Mouse (Mus musculus) MEL (cell line): ENCODE measurements around the gene Foxn3. TPM values are rescaled to one million over a fixed set of nuclear protein-coding genes. Genes with fewer than 3 reads are reported as not detected.

ENCODE experiments used
- DNase-seq: peaks from one replicate; pipeline ENCODE4 v3.0.0; 2011; ENCODE audit warnings: low read depth, low spot score
- H3K27ac ChIP-seq: 2 replicates; pipeline ENCODE4 v1.5.1; 2012; ENCODE audit warnings: low read depth, mild to moderate bottlenecking, control low read depth, low read length, moderate library complexity; ENCODE audit not compliant: control insufficient read depth
- H3K27me3 ChIP-seq, 2 experiments: fragments of 150-350 bp in 1 of 2; sonication (generic) in 1 of 2; 2 replicates each; pipeline ENCODE4 v1.6.1; 2012; ENCODE audit warnings: low read length in 2 of 2, mild to moderate bottlenecking in 2 of 2, improper control_type of control experiment in 1 of 2, moderate library complexity in 1 of 2; ENCODE audit not compliant: insufficient read depth in 2 of 2, control insufficient read depth in 1 of 2
- H3K36me3 ChIP-seq, 2 experiments: 2 replicates each; pipeline ENCODE4 v1.6.1; 2012 to 2014; ENCODE audit warnings: low read length in 2 of 2, improper control_type of control experiment in 1 of 2, inconsistent platforms in 1 of 2, mild to moderate bottlenecking in 1 of 2; ENCODE audit not compliant: insufficient read depth in 2 of 2, control insufficient read depth in 1 of 2
- H3K4me1 ChIP-seq, 2 experiments: fragments of 150-350 bp in 1 of 2; sonication (generic) in 1 of 2; 2 replicates each; pipeline ENCODE4 v1.6.1; 2012; ENCODE audit warnings: low read length in 2 of 2, improper control_type of control experiment in 1 of 2, mild to moderate bottlenecking in 1 of 2; ENCODE audit not compliant: insufficient read depth in 2 of 2, control insufficient read depth in 1 of 2
- H3K4me3 ChIP-seq, 2 experiments: fragments of 150-350 bp in 1 of 2; sonication (generic) in 1 of 2; 2 replicates each; pipeline ENCODE4 v1.5.1; 2012; ENCODE audit warnings: low read depth in 2 of 2, low read length in 2 of 2, mild to moderate bottlenecking in 2 of 2, moderate library complexity in 2 of 2, control low read depth in 1 of 2, improper control_type of control experiment in 1 of 2; ENCODE audit not compliant: control insufficient read depth in 1 of 2, insufficient read depth in 1 of 2
- H3K79me2 ChIP-seq: 2 replicates; pipeline ENCODE4 v1.6.1; 2012; ENCODE audit warnings: mild to moderate bottlenecking, low read length, moderate library complexity; ENCODE audit not compliant: control insufficient read depth, poor library complexity, insufficient read depth
- H3K9ac ChIP-seq: 2 replicates; pipeline ENCODE4 v1.6.1; 2012; ENCODE audit warnings: low read depth, mild to moderate bottlenecking, control low read depth, low read length, moderate library complexity; ENCODE audit not compliant: control insufficient read depth, poor library complexity, severe bottlenecking
- H3K9me3 ChIP-seq: fragments of 150-350 bp; sonication (generic); replicated peaks from 2 replicates; pipeline ENCODE4 v1.6.1; 2012; ENCODE audit warnings: mild to moderate bottlenecking, low read length, improper control_type of control experiment, moderate library complexity; ENCODE audit not compliant: insufficient read depth
- CHD1 ChIP-seq: IDR thresholded peaks from 2 replicates; pipeline ENCODE4 v1.6.1; 2012; ENCODE audit warnings: low read depth, mild to moderate bottlenecking, inconsistent platforms, low read length, improper control_type of control experiment
- CHD2 ChIP-seq: IDR thresholded peaks from 2 replicates; pipeline ENCODE4 v1.6.1; 2011; ENCODE audit warnings: low read length, improper control_type of control experiment
- EP300 ChIP-seq, 2 experiments: IDR thresholded peaks; 2 replicates each; pipeline ENCODE4 v1.6.1; 2011; ENCODE audit warnings: improper control_type of control experiment in 2 of 2, low read length in 2 of 2, low read depth in 1 of 2, mild to moderate bottlenecking in 1 of 2
- ETS1 ChIP-seq: IDR thresholded peaks from 2 replicates; pipeline ENCODE4 v1.6.1; 2012; ENCODE audit warnings: low read depth, mild to moderate bottlenecking, inconsistent platforms, low read length, improper control_type of control experiment, moderate library complexity
- HCFC1 ChIP-seq: IDR thresholded peaks from 2 replicates; pipeline ENCODE4 v1.6.1; 2012; ENCODE audit warnings: low read depth, mild to moderate bottlenecking, inconsistent platforms, low read length, improper control_type of control experiment, moderate library complexity
- MAFK ChIP-seq: IDR thresholded peaks from 2 replicates; pipeline ENCODE4 v1.6.1; 2011; ENCODE audit warnings: low read depth, mild to moderate bottlenecking, low read length, improper control_type of control experiment, borderline replicate concordance
- MAX ChIP-seq: IDR thresholded peaks from 2 replicates; pipeline ENCODE4 v1.6.1; 2011; ENCODE audit warnings: low read length, improper control_type of control experiment
- MEF2A ChIP-seq: IDR thresholded peaks from 2 replicates; pipeline ENCODE4 v1.6.1; 2014; ENCODE audit warnings: low read depth, mild to moderate bottlenecking, inconsistent platforms, low read length, improper control_type of control experiment; ENCODE audit not compliant: poor library complexity, insufficient replicate concordance, severe bottlenecking; ENCODE audit errors: extremely low read depth
- MXI1 ChIP-seq: IDR thresholded peaks from 2 replicates; pipeline ENCODE4 v1.6.1; 2011; ENCODE audit warnings: mild to moderate bottlenecking, low read depth, low read length, improper control_type of control experiment
- MYB ChIP-seq: IDR thresholded peaks from 2 replicates; pipeline ENCODE4 v1.6.1; 2011; ENCODE audit warnings: mild to moderate bottlenecking, low read depth, low read length, improper control_type of control experiment
- MYC ChIP-seq: IDR thresholded peaks from 2 replicates; pipeline ENCODE4 v1.6.1; 2011; ENCODE audit warnings: low read depth, mild to moderate bottlenecking, low read length, improper control_type of control experiment, moderate library complexity
- NELFE ChIP-seq: IDR thresholded peaks from 2 replicates; pipeline ENCODE4 v1.6.1; 2011; ENCODE audit warnings: low read depth, low read length, improper control_type of control experiment
- POLR2AphosphoS2 ChIP-seq: IDR thresholded peaks from 2 replicates; pipeline ENCODE4 v1.6.1; 2011; ENCODE audit warnings: low read length, improper control_type of control experiment
- POLR2AphosphoS5 ChIP-seq: IDR thresholded peaks from 2 replicates; pipeline ENCODE4 v1.6.1; 2012; ENCODE audit warnings: low read depth, borderline replicate concordance, mild to moderate bottlenecking, inconsistent platforms, low read length, moderate library complexity, mixed read lengths
- RAD21 ChIP-seq: IDR thresholded peaks from 2 replicates; pipeline ENCODE4 v1.6.1; 2011; ENCODE audit warnings: mild to moderate bottlenecking, low read depth, low read length, improper control_type of control experiment
- RCOR1 ChIP-seq: IDR thresholded peaks from 2 replicates; pipeline ENCODE4 v1.6.1; 2012; ENCODE audit warnings: low read depth, mild to moderate bottlenecking, inconsistent platforms, low read length, improper control_type of control experiment
- SMC3 ChIP-seq: IDR thresholded peaks from 2 replicates; pipeline ENCODE4 v1.6.1; 2011; ENCODE audit warnings: low read depth, low read length, improper control_type of control experiment
- TAL1 ChIP-seq: IDR thresholded peaks from 2 replicates; pipeline ENCODE4 v1.6.1; 2012; ENCODE audit warnings: mild to moderate bottlenecking, inconsistent platforms, low read length, moderate library complexity, mixed read lengths
- TCF12 ChIP-seq: IDR thresholded peaks from 2 replicates; pipeline ENCODE4 v1.6.1; 2014; ENCODE audit warnings: low read depth, mild to moderate bottlenecking, inconsistent platforms, low read length, improper control_type of control experiment, moderate library complexity
- UBTF ChIP-seq: IDR thresholded peaks from 2 replicates; pipeline ENCODE4 v1.6.1; 2012; ENCODE audit warnings: low read depth, mild to moderate bottlenecking, inconsistent platforms, low read length, improper control_type of control experiment, moderate library complexity, borderline replicate concordance; ENCODE audit not compliant: insufficient read depth
- USF1 ChIP-seq: IDR thresholded peaks from 2 replicates; pipeline ENCODE4 v1.6.1; 2014; ENCODE audit warnings: low read depth, mild to moderate bottlenecking, inconsistent platforms, low read length, improper control_type of control experiment, moderate library complexity
- USF2 ChIP-seq, 2 experiments: IDR thresholded peaks; 2 replicates each; pipeline ENCODE4 v1.6.1; 2011 to 2012; ENCODE audit warnings: improper control_type of control experiment in 2 of 2, low read length in 2 of 2, borderline replicate concordance in 1 of 2, inconsistent platforms in 1 of 2, low read depth in 1 of 2, mild to moderate bottlenecking in 1 of 2; ENCODE audit not compliant: insufficient read depth in 1 of 2
- ZKSCAN1 ChIP-seq: IDR thresholded peaks from 2 replicates; pipeline ENCODE4 v1.6.1; 2012; ENCODE audit warnings: low read depth, mild to moderate bottlenecking, inconsistent platforms, low read length, improper control_type of control experiment, moderate library complexity
- ZMIZ1 ChIP-seq: IDR thresholded peaks from 2 replicates; pipeline ENCODE4 v1.6.1; 2012; ENCODE audit warnings: low read depth, mild to moderate bottlenecking, inconsistent platforms, low read length, improper control_type of control experiment, moderate library complexity
- ZNF384 ChIP-seq: IDR thresholded peaks from 2 replicates; pipeline ENCODE4 v1.6.1; 2012; ENCODE audit warnings: low read depth, mild to moderate bottlenecking, inconsistent platforms, low read length, improper control_type of control experiment
- polyA plus RNA-seq, 2 experiments: library from polyadenylated mRNA; stranded (reverse) in 1 of 2; unstranded in 1 of 2; fragments of >175 nt in 1 of 2; fragments of >200 nt in 1 of 2; gene quantifications; 2 replicates each; pipeline versions ENCODE4 v1.2.1 to v1.2.4; 2012; ENCODE audit warnings: low replicate concordance in 2 of 2, low read depth in 1 of 2; ENCODE audit not compliant: insufficient read length in 2 of 2, insufficient read depth in 1 of 2, missing spikeins in 1 of 2
- total RNA-seq: library from RNA; depleted of rRNA; stranded (reverse); fragments of 300-350 nt; gene quantifications from 2 replicates; pipeline ENCODE4 v1.2.3, GENCODE M21; 2012

Foxn3 gene
- total and polyA plus RNA-seq, 3 experiments: 15.5 to 22.8 TPM; not detected in 1

DNA sequence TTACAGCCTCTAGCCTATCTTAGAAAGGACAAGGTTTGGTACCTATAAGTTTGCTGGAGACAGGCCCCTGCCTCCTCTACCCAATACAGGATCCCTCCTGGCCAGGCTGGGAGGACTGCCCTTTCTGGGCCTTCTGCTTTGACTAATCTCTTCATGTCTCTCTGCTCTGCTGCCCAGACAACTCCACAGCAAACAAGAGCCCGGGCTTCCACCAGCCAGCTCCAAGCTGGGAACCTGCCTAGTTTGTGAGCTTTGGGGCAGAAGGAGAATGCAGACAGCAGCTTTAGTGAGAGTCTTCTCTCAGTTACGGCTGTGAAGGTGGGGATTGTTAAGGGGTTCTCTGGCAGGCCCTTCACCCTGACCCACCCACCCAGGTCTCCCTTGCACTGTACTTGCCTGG lies 330.0 kb downstream of the Foxn3 start:
- no peaks in the 10 kb centered on the region for H3K79me2 ChIP-seq
- no peak for DNase-seq
- no peak overlapping the region for H3K27ac ChIP-seq
- H3K9ac ChIP-seq: no peak overlapping the region
- TF ChIP-seq CHD2 (no peak), UBTF (no peak), NELFE (no peak), USF1 (no peak), ZKSCAN1 (no peak), ZMIZ1 (no peak), TAL1 (no peak), POLR2AphosphoS5 (no peak), ZNF384 (no peak), MAX (no peak), HCFC1 (no peak)
- no peak overlapping the region for H3K4me3 ChIP-seq
- no peaks in the 10 kb centered on the region for H3K27me3 ChIP-seq
- no peaks in the 10 kb centered on the region for H3K9me3 ChIP-seq
- H3K36me3 ChIP-seq: no peaks in the 10 kb centered on the region
- peaks cover 0 to 2% of the 10 kb centered on the region in 2 experiments; a peak in 1 of 4 replicates for H3K4me1 ChIP-seq

DNA sequence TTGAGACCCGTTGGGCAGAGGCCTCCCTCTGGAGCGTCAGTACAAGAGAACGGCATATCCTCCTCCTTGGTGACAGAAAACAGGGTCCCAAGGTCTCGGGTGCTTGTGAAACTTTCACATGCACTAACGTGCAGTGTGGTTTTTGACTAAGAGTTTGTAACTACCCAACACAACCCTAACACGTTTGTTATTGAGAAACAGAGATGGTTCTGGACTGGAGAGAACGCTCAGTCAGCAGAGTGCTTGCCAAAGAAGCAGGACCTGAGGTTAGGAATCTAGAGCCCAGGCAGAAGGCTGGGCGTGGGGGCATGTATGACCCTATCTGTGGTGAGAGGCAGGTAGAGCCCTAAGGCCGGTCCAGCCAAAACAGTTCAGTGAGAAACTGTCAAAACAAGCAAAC lies 330.9 kb downstream of the Foxn3 start:
- DNase-seq: no peak
- Histone ChIP-seq H3K79me2 (no peaks in the 10 kb centered on the region), H3K9ac (no peak overlapping the region), H3K9me3 (no peaks in the 10 kb centered on the region), H3K27ac (no peak overlapping the region), H3K4me1 (peaks cover 0 to 2% of the 10 kb centered on the region in 2 experiments; a peak in 1 of 4 replicates), H3K36me3 (no peaks in the 10 kb centered on the region), H3K27me3 (no peaks in the 10 kb centered on the region), H3K4me3 (no peak overlapping the region)
- TF ChIP-seq CHD2 (no peak), USF2 (IDR thresholded peaks at IDR 0.05; ENCODE audit: borderline replicate concordance in 1 of 2, insufficient read depth in 1 of 2, low read depth in 1 of 2, low read length in 2 of 2) (no peak), TAL1 (no peak), ETS1 (no peak), EP300 (IDR thresholded peaks at IDR 0.05; ENCODE audit: low read depth in 1 of 2, low read length in 2 of 2) (no peak), POLR2AphosphoS5 (no peak), MEF2A (no peak), UBTF (no peak), SMC3 (no peak), ZMIZ1 (no peak), MYB (no peak), TCF12 (no peak), CHD1 (no peak), RCOR1 (no peak), MAFK (no peak), RAD21 (no peak), MXI1 (no peak), POLR2AphosphoS2 (no peak), MYC (no peak), ZNF384 (no peak)
